In genomic region chr2:146488291-146488690, GRCm38 (mm10) we compare ENCODE assay signal across 27 mouse cellular contexts. TPM values are rescaled to one million over a fixed set of nuclear protein-coding genes. Genes with fewer than 3 reads are reported as not detected.
A peak's percentile ranks its signal among the peaks of the same experiment; 100 is the strongest.
DNase-seq lines count a peak whose midpoint lies in the region; ATAC-seq and TF ChIP-seq lines count a peak whose summit lies in the region.
"Had no signal": no experiment of that assay in that cellular context is flagged by ENCODE, and none has a peak within 500 bp of the region (broad histone marks: within the 10 kb centered on the region; RNA-seq: fewer than 3 reads in every experiment).

No protein-coding gene starts in this region.

- TF ChIP-seq POLR2A in small intestine, adult 2 months (IDR thresholded peaks at IDR 0.05; ENCODE audit: low read depth, low read length): no peak

- ATAC-seq in common myeloid progenitor, adult 5-6 weeks (replicated peaks; ENCODE audit: low read depth, poor library complexity, severe bottlenecking): peak; percentile 51
- peak; percentile 95 for ATAC-seq in intestine, postnatal 0 days
- ATAC-seq in midbrain, embryonic 14.5 days (ENCODE audit: low FRiP score, low TSS enrichment): no peak
- ATAC-seq: forebrain, embryonic 13.5 days; liver, embryonic 12.5 days; midbrain, embryonic 16.5 days had no signal

- H3K36me3 ChIP-seq in intestine, postnatal 0 days (ENCODE audit: control insufficient read depth, insufficient read depth): peaks cover 7% of the 10 kb centered on the region
- H3K36me3 ChIP-seq in small intestine, adult 2 months (ENCODE audit: control insufficient read depth, insufficient read depth, low read length): peaks cover 13% of the 10 kb centered on the region
- H3K36me3 ChIP-seq in midbrain, embryonic 14.5 days (ENCODE audit: control insufficient read depth, insufficient read depth, low read length): peaks cover 7% of the 10 kb centered on the region; the same call in 1 of the 2 replicates

- TF ChIP-seq CTCF in intestine, postnatal 0 days (IDR thresholded peaks at IDR 0.05; ENCODE audit: low read depth): no peak
- TF ChIP-seq CTCF in small intestine, adult 2 months (IDR thresholded peaks at IDR 0.05; ENCODE audit: extremely low read depth, insufficient read length, insufficient replicate concordance, low read depth, low read length): no peak

- no peaks in the 10 kb centered on the region for H3K27me3 ChIP-seq in intestine, postnatal 0 days (replicated peaks; ENCODE audit: control insufficient read depth, insufficient read depth, low read length)
- H3K27me3 ChIP-seq in small intestine, adult 2 months (ENCODE audit: control insufficient read depth, insufficient read depth, low read length): no peaks in the 10 kb centered on the region
- no peaks in the 10 kb centered on the region for H3K27me3 ChIP-seq in midbrain, embryonic 14.5 days (ENCODE audit: control insufficient read depth, insufficient read depth, low read length)
- H3K27me3 ChIP-seq: forebrain, embryonic 13.5 days; hindbrain, embryonic 13.5 days; liver, embryonic 12.5 days; lung, embryonic 15.5 days had no signal

- WGBS in intestine, postnatal 0 days: 32% methylated on average over 3 of the region's 3 CpGs
- 22% methylated on average over 3 of the region's 3 CpGs for WGBS in small intestine, adult 2 months
- 93% methylated on average over 3 of the region's 3 CpGs for WGBS in midbrain, embryonic 14.5 days

- 0 out of 2 replicates have a peak overlapping the region, but pooled peaks have one; percentile 22 for H3K27ac ChIP-seq in intestine, postnatal 0 days (ENCODE audit: low read depth, low read length)
- 0 out of 2 replicates have a peak overlapping the region, but pooled peaks have one; percentile 46 for H3K27ac ChIP-seq in small intestine, adult 2 months (ENCODE audit: insufficient read depth, low read depth, low read length)
- H3K27ac ChIP-seq in midbrain, embryonic 14.5 days (replicated peaks; ENCODE audit: low read depth, low read length): no peak overlapping the region
- H3K27ac ChIP-seq: forebrain, embryonic 13.5 days; hindbrain, embryonic 13.5 days; kidney, postnatal 0 days; liver, embryonic 12.5 days; lung, embryonic 15.5 days; midbrain, embryonic 10.5 days had no signal

- DNase-seq in lung, adult 18-20 months: peak; percentile 51 to 71
- no peak for DNase-seq in lung, postnatal 14 days
- no peak for DNase-seq in adrenal gland, postnatal 36 days
- DNase-seq in midbrain, embryonic 14.5 days: no peak
- DNase-seq: adrenal gland, postnatal 25 days; cerebellum, adult 2 months; cerebellum, postnatal 14 days; gastrocnemius, postnatal 25 days; heart, adult 18-20 months; heart, postnatal 4 days; kidney, adult 2 months; kidney, postnatal 4 days; left cerebral cortex, postnatal 4 days; right cerebral cortex, postnatal 25 days; spleen, adult 18-20 months; thymus, adult 2 months had no signal

- H3K9me3 ChIP-seq in intestine, postnatal 0 days (ENCODE audit: control insufficient read depth): no peaks in the 10 kb centered on the region
- no peaks in the 10 kb centered on the region for H3K9me3 ChIP-seq in midbrain, embryonic 14.5 days (ENCODE audit: control insufficient read depth, low read length)
- H3K9me3 ChIP-seq: forebrain, embryonic 13.5 days; hindbrain, embryonic 13.5 days; liver, embryonic 12.5 days; lung, embryonic 15.5 days; midbrain, embryonic 10.5 days had no signal

- no peak overlapping the region for H3K9ac ChIP-seq in intestine, postnatal 0 days (ENCODE audit: low read depth, low read length)
- H3K9ac ChIP-seq in midbrain, embryonic 14.5 days (replicated peaks; ENCODE audit: low read length): no peak overlapping the region
- H3K9ac ChIP-seq: forebrain, embryonic 13.5 days; hindbrain, embryonic 13.5 days; liver, embryonic 12.5 days; lung, embryonic 15.5 days had no signal

- no peak overlapping the region for H3K4me3 ChIP-seq in intestine, postnatal 0 days (ENCODE audit: low read depth, low read length)
- no peak overlapping the region for H3K4me3 ChIP-seq in small intestine, adult 2 months (ENCODE audit: low read depth, low read length)
- no peak overlapping the region for H3K4me3 ChIP-seq in midbrain, embryonic 14.5 days (replicated peaks; ENCODE audit: low read depth, low read length)
- H3K4me3 ChIP-seq: forebrain, embryonic 13.5 days; hindbrain, embryonic 13.5 days; liver, embryonic 12.5 days; lung, embryonic 15.5 days; midbrain, embryonic 10.5 days had no signal

- no peak overlapping the region for H3K4me2 ChIP-seq in intestine, postnatal 0 days (replicated peaks; ENCODE audit: low read depth)
- H3K4me2 ChIP-seq in midbrain, embryonic 14.5 days (ENCODE audit: low read length): no peak overlapping the region
- H3K4me2 ChIP-seq: forebrain, embryonic 13.5 days; heart, embryonic 11.5 days; hindbrain, embryonic 13.5 days; liver, embryonic 12.5 days; lung, embryonic 15.5 days had no signal

- H3K4me1 ChIP-seq in intestine, postnatal 0 days (replicated peaks; ENCODE audit: control insufficient read depth, insufficient read depth, low read length): peaks cover 4% of the 10 kb centered on the region; the same call in 1 of the 2 replicates
- peaks cover 8% of the 10 kb centered on the region for H3K4me1 ChIP-seq in small intestine, adult 2 months (ENCODE audit: control insufficient read depth, insufficient read depth, insufficient read length, low read length)
- no peaks in the 10 kb centered on the region for H3K4me1 ChIP-seq in midbrain, embryonic 14.5 days (ENCODE audit: control insufficient read depth, insufficient read depth, low read length)
- H3K4me1 ChIP-seq: forebrain, embryonic 13.5 days; hindbrain, embryonic 13.5 days; midbrain, embryonic 10.5 days had no signal

RNA-seq across cellular contexts. Expression of gene Ralgapa2, which starts 23.9 kb away (rescaled TPM):
- 24.2 and 28.2 TPM in 2 replicates for total RNA-seq in common myeloid progenitor, adult 5-6 weeks (2017)
- polyA plus RNA-seq in intestine, postnatal 0 days (2015; fragmentation: Nextera tagmentation; extraction: Ambion mirVana): 4.9 and 6.1 TPM in 2 replicates
- 9.3 and 14.8 TPM in 2 replicates for polyA plus RNA-seq in small intestine, adult 2 months (2012; rRNA removed)
- total RNA-seq in adrenal gland, postnatal 36 days (2021): 10 to 100 TPM; 27.0 to 31.3 TPM
- 14.6 and 14.9 TPM in 2 replicates for polyA plus RNA-seq in midbrain, embryonic 14.5 days (2014; fragmentation: Nextera tagmentation; extraction: Ambion mirVana)

Comparison
In these comparisons a context has a peak if more than half of its experiments do, and no peak if none do; other contexts are left out.
1. DNase-seq: peak in lung, adult 18-20 months (2 of 2); none in lung, postnatal 14 days (single experiment), adrenal gland, postnatal 36 days (0 of 2) and midbrain, embryonic 14.5 days (single experiment).